Mouse (Mus musculus): Measurements from ENCODE around the gene H2afv. TPM values are rescaled to one million over a fixed set of nuclear protein-coding genes. Genes with fewer than 3 reads are reported as not detected.

H2afv gene
- polyA plus RNA-seq, 1 experiment from 2014 or later: 429 TPM

GRCm38 (mm10) chr11:6393866-6394265, 50.4 kb downstream of the H2afv start:
- Histone ChIP-seq H3K9ac (no peak overlapping the region), H3K4me3 (replicated peaks) (no peak overlapping the region), H3K4me1 (replicated peaks) (peaks cover 15% of the 10 kb centered on the region), H3K27me3 (replicated peaks) (no peaks in the 10 kb centered on the region), H3K9me3 (no peaks in the 10 kb centered on the region), H3K4me2 (replicated peaks) (no peak overlapping the region), H3K36me3 (peaks cover 26% of the 10 kb centered on the region), H3K27ac (no peak overlapping the region)
- no peak for ATAC-seq
- 72% methylated on average over 1 of the region's 1 CpGs for WGBS

- ATAC-seq: no peak
- no peak overlapping the region for H3K9ac ChIP-seq
- H3K27ac ChIP-seq: no peak overlapping the region
- peaks cover 15% of the 10 kb centered on the region for H3K4me1 ChIP-seq (replicated peaks)
- no peak overlapping the region for H3K4me2 ChIP-seq (replicated peaks)
- peaks cover 23% of the 10 kb centered on the region for H3K36me3 ChIP-seq
- no peak overlapping the region for H3K4me3 ChIP-seq (replicated peaks)
- WGBS: 76% methylated on average over 6 of the region's 6 CpGs
- no peaks in the 10 kb centered on the region for H3K9me3 ChIP-seq
- H3K27me3 ChIP-seq (replicated peaks): no peaks in the 10 kb centered on the region
Measured at GRCm38 (mm10) chr11:6392857-6393256, 51.4 kb downstream of the H2afv start.

GRCm38 (mm10) chr11:6391516-6392276, 52.5 kb downstream of the H2afv start:
- 77% methylated on average over 8 of the region's 8 CpGs for WGBS

GRCm38 (mm10) chr11:6390376-6391053, 53.7 kb downstream of the H2afv start:
- ATAC-seq: no peak
- H3K9ac ChIP-seq: peak overlapping the region; percentile 82; the same call in 1 of the 2 replicates
- H3K9me3 ChIP-seq: no peaks in the 10 kb centered on the region
- no peaks in the 10 kb centered on the region for H3K27me3 ChIP-seq (replicated peaks)
- peaks cover 15% of the 10 kb centered on the region for H3K4me1 ChIP-seq (replicated peaks)
- 81% methylated on average over 8 of the region's 8 CpGs for WGBS
- H3K36me3 ChIP-seq: peaks cover 3% of the 10 kb centered on the region; the same call in 1 of the 2 replicates
- H3K4me2 ChIP-seq (replicated peaks): peak overlapping the region; percentile 77
- H3K4me3 ChIP-seq (replicated peaks): peak overlapping the region; percentile 77
- no peak overlapping the region for H3K27ac ChIP-seq

More at GRCm38 (mm10) chr11:6391516-6392276, 52.5 kb downstream of the H2afv start:
- H3K4me1 ChIP-seq (replicated peaks): peaks cover 15% of the 10 kb centered on the region
- H3K9me3 ChIP-seq: no peaks in the 10 kb centered on the region
- no peaks in the 10 kb centered on the region for H3K27me3 ChIP-seq (replicated peaks)
- H3K36me3 ChIP-seq: peaks cover 13% of the 10 kb centered on the region
- no peak overlapping the region for H3K27ac ChIP-seq
- H3K4me3 ChIP-seq (replicated peaks): no peak overlapping the region
- H3K4me2 ChIP-seq (replicated peaks): no peak overlapping the region
- no peak overlapping the region for H3K9ac ChIP-seq
- ATAC-seq: no peak

- H3K9me3 ChIP-seq: no peaks in the 10 kb centered on the region
- peak overlapping the region; percentile 77 for H3K4me2 ChIP-seq (replicated peaks)
- no peak for ATAC-seq
- peak overlapping the region; percentile 77 for H3K4me3 ChIP-seq (replicated peaks)
- 2% methylated on average over 32 of the region's 43 CpGs for WGBS
- H3K27me3 ChIP-seq (replicated peaks): no peaks in the 10 kb centered on the region
- H3K27ac ChIP-seq: peak overlapping the region; percentile 99; the same call in 1 of the 2 replicates
- H3K9ac ChIP-seq: peak overlapping the region; percentile 82
- H3K4me1 ChIP-seq (replicated peaks): peaks cover 15% of the 10 kb centered on the region
- peaks cover 3% of the 10 kb centered on the region; the same call in 1 of the 2 replicates for H3K36me3 ChIP-seq
Measured at GRCm38 (mm10) chr11:6389483-6389921, 54.7 kb downstream of the H2afv start.

- H3K4me2 ChIP-seq (replicated peaks): peak within 1 kb of the TSS; percentile 77
- H3K9me3 ChIP-seq: no peaks in the 10 kb centered on the region
- 6% methylated on average over 56 of the region's 60 CpGs for WGBS
- H3K9ac ChIP-seq: peak within 1 kb of the TSS; percentile 82
- peak; percentile 99 for ATAC-seq
- no peaks in the 10 kb centered on the region for H3K27me3 ChIP-seq (replicated peaks)
- H3K36me3 ChIP-seq: no peaks in the 10 kb centered on the region
- H3K27ac ChIP-seq: peak within 1 kb of the TSS; percentile 99
- H3K4me3 ChIP-seq (replicated peaks): peak within 1 kb of the TSS; percentile 77
- peaks cover 14% of the 10 kb centered on the region for H3K4me1 ChIP-seq (replicated peaks)
Measured at GRCm38 (mm10) chr11:6388726-6389413, 55.4 kb downstream of the H2afv start, which contains the start of gene Zmiz2. Gene Zmiz2, plus strand, starts transcription at chr11:6389074.

- H3K9ac ChIP-seq: no peak overlapping the region
- peak overlapping the region; percentile 99 for H3K27ac ChIP-seq
- no peak overlapping the region for H3K4me2 ChIP-seq (replicated peaks)
- peaks cover 13% of the 10 kb centered on the region for H3K4me1 ChIP-seq (replicated peaks)
- H3K36me3 ChIP-seq: no peaks in the 10 kb centered on the region
- ATAC-seq: no peak
- H3K27me3 ChIP-seq (replicated peaks): no peaks in the 10 kb centered on the region
- no peaks in the 10 kb centered on the region for H3K9me3 ChIP-seq
- no peak overlapping the region for H3K4me3 ChIP-seq (replicated peaks)
- WGBS: 89% methylated on average over 6 of the region's 6 CpGs
Measured at GRCm38 (mm10) chr11:6388126-6388725, 56.0 kb downstream of the H2afv start.

GRCm38 (mm10) chr11:6380916-6381315, 63.3 kb downstream of the H2afv start:
- no peak overlapping the region for H3K27ac ChIP-seq
- no peaks in the 10 kb centered on the region for H3K9me3 ChIP-seq
- H3K9ac ChIP-seq: no peak overlapping the region
- H3K4me1 ChIP-seq (replicated peaks): no peaks in the 10 kb centered on the region
- H3K4me2 ChIP-seq (replicated peaks): no peak overlapping the region
- no peak overlapping the region for H3K4me3 ChIP-seq (replicated peaks)
- H3K36me3 ChIP-seq: no peaks in the 10 kb centered on the region
- WGBS: 78% methylated on average over 6 of the region's 6 CpGs
- ATAC-seq: no peak
- H3K27me3 ChIP-seq (replicated peaks): no peaks in the 10 kb centered on the region

Other genes with a start within 250 kb of the H2afv start
- 0.38 and 0.44 TPM in 2 replicates for gene A730071L15Rik, start 244.4 kb downstream of the H2afv start, polyA plus RNA-seq (2015; fragmentation: Nextera tagmentation; extraction: Ambion mirVana)
- gene Nudcd3, start 244.0 kb downstream of the H2afv start, polyA plus RNA-seq (2015; fragmentation: Nextera tagmentation; extraction: Ambion mirVana): 34.7 and 36.6 TPM in 2 replicates
- 10.3 and 13.8 TPM in 2 replicates for gene Npc1l1, start 214.3 kb downstream of the H2afv start, polyA plus RNA-seq (2015; fragmentation: Nextera tagmentation; extraction: Ambion mirVana)
- 100 and 106 TPM in 2 replicates for gene Ddx56, start 176.7 kb downstream of the H2afv start, polyA plus RNA-seq (2015; fragmentation: Nextera tagmentation; extraction: Ambion mirVana)
- gene Tmed4, start 169.6 kb downstream of the H2afv start, polyA plus RNA-seq (2015; fragmentation: Nextera tagmentation; extraction: Ambion mirVana): 129 and 137 TPM in 2 replicates
- 134 and 144 TPM in 2 replicates for gene Ogdh, start 152.8 kb downstream of the H2afv start, polyA plus RNA-seq (2015; fragmentation: Nextera tagmentation; extraction: Ambion mirVana)
- gene Zmiz2, start 55.4 kb downstream of the H2afv start, polyA plus RNA-seq (2015; fragmentation: Nextera tagmentation; extraction: Ambion mirVana): 9.2 and 10.9 TPM in 2 replicates
- gene Ppia, start 29.0 kb downstream of the H2afv start, polyA plus RNA-seq (2015; fragmentation: Nextera tagmentation; extraction: Ambion mirVana): 5,895 and 6,298 TPM in 2 replicates
- gene Purb, start 31.5 kb upstream of the H2afv start, polyA plus RNA-seq (2015; fragmentation: Nextera tagmentation; extraction: Ambion mirVana): 26.6 and 28.8 TPM in 2 replicates
- 1.8 and 1.9 TPM in 2 replicates for gene Myo1g, start 76.5 kb upstream of the H2afv start, polyA plus RNA-seq (2015; fragmentation: Nextera tagmentation; extraction: Ambion mirVana)
- 73.8 and 76.9 TPM in 2 replicates for gene Ccm2, start 102.4 kb upstream of the H2afv start, polyA plus RNA-seq (2015; fragmentation: Nextera tagmentation; extraction: Ambion mirVana)
- gene Nacad, start 161.6 kb upstream of the H2afv start, polyA plus RNA-seq (2015; fragmentation: Nextera tagmentation; extraction: Ambion mirVana): 6.2 and 6.3 TPM in 2 replicates
- 56.3 and 57.6 TPM in 2 replicates for gene Tbrg4, start 181.6 kb upstream of the H2afv start, polyA plus RNA-seq (2015; fragmentation: Nextera tagmentation; extraction: Ambion mirVana)
- not detected in 2 replicates for gene Wap, start 194.2 kb upstream of the H2afv start, polyA plus RNA-seq (2015; fragmentation: Nextera tagmentation; extraction: Ambion mirVana)
- gene Ramp3, start 214.1 kb upstream of the H2afv start, polyA plus RNA-seq (2015; fragmentation: Nextera tagmentation; extraction: Ambion mirVana): 5.4 and 6.1 TPM in 2 replicates

Data from intestine, embryonic 15.5 days (tissue).